In genomic region chr11:31637788-31638373, GRCm38 (mm10) we compare ENCODE assay signal across 8 mouse cellular contexts. TPM values are rescaled to one million over a fixed set of nuclear protein-coding genes. Genes with fewer than 3 reads are reported as not detected.
DNase-seq lines count a peak whose midpoint lies in the region; ATAC-seq and TF ChIP-seq lines count a peak whose summit lies in the region.

No protein-coding gene starts in this region.

- no peak overlapping the region for H3K4me2 ChIP-seq in hindbrain, embryonic 16.5 days (ENCODE audit: low read length)

- H3K4me1 ChIP-seq in hindbrain, embryonic 16.5 days (ENCODE audit: control insufficient read depth, insufficient read depth, low read depth, low read length): no peaks in the 10 kb centered on the region
- no peaks in the 10 kb centered on the region for H3K4me1 ChIP-seq in midbrain, embryonic 10.5 days

- 28% methylated on average over 10 of the region's 10 CpGs for WGBS in hindbrain, embryonic 16.5 days
- 34% methylated on average over 10 of the region's 10 CpGs for WGBS in midbrain, embryonic 10.5 days

- H3K9ac ChIP-seq in hindbrain, embryonic 16.5 days (ENCODE audit: low read depth, low read length): no peak overlapping the region

- H3K27me3 ChIP-seq in hindbrain, embryonic 16.5 days (replicated peaks; ENCODE audit: control insufficient read depth, insufficient read depth, low read length): no peaks in the 10 kb centered on the region
- H3K27me3 ChIP-seq in midbrain, embryonic 10.5 days (ENCODE audit: low read depth, poor library complexity, severe bottlenecking): no peaks in the 10 kb centered on the region

- intact Hi-C loops in left cerebral cortex, adult 2 months (cut with DNase I): loop anchor here (1.0 to 5.0 kb wide), 2 partner anchors 390 to 961 kb away; no protein-coding TSS in a partner anchor

- no peaks in the 10 kb centered on the region for H3K9me3 ChIP-seq in hindbrain, embryonic 16.5 days (ENCODE audit: control insufficient read depth, low read length)
- no peaks in the 10 kb centered on the region for H3K9me3 ChIP-seq in midbrain, embryonic 10.5 days (replicated peaks)

- no peaks in the 10 kb centered on the region for H3K36me3 ChIP-seq in hindbrain, embryonic 16.5 days (ENCODE audit: control insufficient read depth, insufficient read depth, low read length)
- H3K36me3 ChIP-seq in midbrain, embryonic 10.5 days: no peaks in the 10 kb centered on the region

- DNase-seq in ZHBTc4 (ENCODE audit: low read depth, low spot score): peak; percentile 84
- DNase-seq in cerebellum, postnatal 14 days: peak; percentile 84 to 87
- DNase-seq in frontal cortex, postnatal 10 days (ENCODE audit: low spot score in 2 of 2): peak; percentile 25 to 55
- peak; percentile 64 to 78 for DNase-seq in left cerebral cortex, adult 2 months (ENCODE audit: extremely low spot score in 1 of 2, low spot score in 2 of 2)
- peak; percentile 79 for DNase-seq in midbrain, embryonic 10.5 days (ENCODE audit: low spot score)
- DNase-seq in right cerebral cortex, postnatal 4 days: peak; percentile 78

- TF ChIP-seq CTCF in left cerebral cortex, adult 2 months (IDR thresholded peaks at IDR 0.05): peak; percentile 92

- no peak overlapping the region for H3K27ac ChIP-seq in hindbrain, embryonic 16.5 days (ENCODE audit: low read depth, low read length)
- H3K27ac ChIP-seq in left cerebral cortex, adult 2 months: no peak overlapping the region
- H3K27ac ChIP-seq in midbrain, embryonic 10.5 days (replicated peaks): no peak overlapping the region

- H3K4me3 ChIP-seq in hindbrain, embryonic 16.5 days (ENCODE audit: low read length): no peak overlapping the region
- H3K4me3 ChIP-seq in left cerebral cortex, adult 2 months: no peak overlapping the region
- no peak overlapping the region for H3K4me3 ChIP-seq in midbrain, embryonic 10.5 days

- ATAC-seq in hindbrain, embryonic 16.5 days: peak; percentile 87
- no peak for ATAC-seq in monocyte, adult 5-6 weeks (replicated peaks; ENCODE audit: insufficient number of reproducible peaks, low FRiP score, low TSS enrichment, poor library complexity, severe bottlenecking)

RNA-seq across cellular contexts. Expression of gene Bod1, which starts 33.8 kb away (rescaled TPM):
- 123 and 125 TPM in 2 replicates for polyA plus RNA-seq in hindbrain, embryonic 16.5 days (2015; fragmentation: Nextera tagmentation; extraction: Ambion mirVana)
- 100 to 1,000 TPM; 100 to 101 TPM for total RNA-seq in left cerebral cortex, adult 2 months (2021)
- polyA plus RNA-seq in midbrain, embryonic 10.5 days (2016; fragmentation: Nextera tagmentation; extraction: Ambion mirVana): 123 and 133 TPM in 2 replicates
- 10.8 to 18.3 TPM (median 12.3 TPM) in 3 replicates for total RNA-seq in monocyte, adult 5-6 weeks (2017)
